Comparison of ENCODE assay signal across 9 mouse cellular contexts in genomic region chr11:108224233-108224973, GRCm38 (mm10).
DNase-seq lines count a peak whose midpoint lies in the region; ATAC-seq and TF ChIP-seq lines count a peak whose summit lies in the region.
"Had no signal": no experiment of that assay in that cellular context is flagged by ENCODE, and none has a peak within 500 bp of the region (broad histone marks: within the 10 kb centered on the region; RNA-seq: fewer than 3 reads in every experiment).

No protein-coding gene starts in this region.

- no peak overlapping the region for H3K9ac ChIP-seq in forebrain, embryonic 14.5 days (ENCODE audit: low read length)
- no peak overlapping the region for H3K9ac ChIP-seq in forebrain, embryonic 12.5 days
- H3K9ac ChIP-seq in CH12.LX (ENCODE audit: insufficient read depth, low read depth): peak overlapping the region; percentile 69
- H3K9ac ChIP-seq: embryonic facial prominence, embryonic 12.5 days had no signal

- peak; percentile 52 for TF ChIP-seq POLR2A in CH12.LX (IDR thresholded peaks at IDR 0.05; ENCODE audit: low read depth, low read length)

- no peak for ATAC-seq in forebrain, embryonic 14.5 days
- ATAC-seq in forebrain, embryonic 12.5 days (ENCODE audit: low FRiP score): no peak

- TF ChIP-seq CTCF in layer of hippocampus, adult 2 months (conservative IDR thresholded peaks at IDR 0.05): no peak
- no peak for TF ChIP-seq CTCF in CH12.LX (conservative IDR thresholded peaks at IDR 0.05 in 1 of 2, IDR thresholded peaks at IDR 0.05 in 1 of 2; ENCODE audit: low read depth in 2 of 2, low read length in 2 of 2)

- TF ChIP-seq EP300 in CH12.LX (IDR thresholded peaks at IDR 0.05; ENCODE audit: low read length): peak; percentile 80

- 30% methylated on average over 11 of the region's 11 CpGs for WGBS in forebrain, embryonic 14.5 days
- WGBS in forebrain, embryonic 12.5 days: 45% methylated on average over 11 of the region's 11 CpGs

- intact Hi-C loops in gastrocnemius, postnatal 36 days (cut with DNase I): loop anchor here (5.0 kb wide), 1 partner anchor 118 kb away; the partner anchor contains the start of genes Apoh and Prkca

- H3K4me2 ChIP-seq in forebrain, embryonic 14.5 days (ENCODE audit: low read length): no peak overlapping the region
- H3K4me2 ChIP-seq in forebrain, embryonic 12.5 days: no peak overlapping the region
- peak overlapping the region; percentile 75 for H3K4me2 ChIP-seq in CH12.LX (ENCODE audit: insufficient read depth, low read depth, poor library complexity, severe bottlenecking)
- H3K4me2 ChIP-seq: embryonic facial prominence, embryonic 12.5 days had no signal

- in situ Hi-C loops in CH12.LX (cut with MboI; ENCODE audit: low pct_ligation_motif_present, low pct_unique_long_range_greater_than_20kb, low sequenced_read_pairs): loop anchor here (25.0 kb wide), 1 partner anchor 362 kb away; no protein-coding TSS in a partner anchor

- TF ChIP-seq RAD21 in CH12.LX (IDR thresholded peaks at IDR 0.05; ENCODE audit: low read depth, low read length): no peak; the same call in none of the 2 replicates

- no peaks in the 10 kb centered on the region for H3K9me3 ChIP-seq in forebrain, embryonic 14.5 days (replicated peaks; ENCODE audit: control insufficient read depth, low read length)
- no peaks in the 10 kb centered on the region for H3K9me3 ChIP-seq in forebrain, embryonic 12.5 days
- H3K9me3 ChIP-seq in CH12.LX (replicated peaks; ENCODE audit: low read length): no peaks in the 10 kb centered on the region
- H3K9me3 ChIP-seq: embryonic facial prominence, embryonic 12.5 days had no signal

- peaks cover 16% of the 10 kb centered on the region; the same call in 1 of the 2 replicates for H3K79me2 ChIP-seq in CH12.LX (replicated peaks; ENCODE audit: control insufficient read depth, extremely low read depth, insufficient read depth, poor library complexity, severe bottlenecking)

- H3K36me3 ChIP-seq in forebrain, embryonic 14.5 days (ENCODE audit: control insufficient read depth, insufficient read depth, low read length): no peaks in the 10 kb centered on the region
- H3K36me3 ChIP-seq in forebrain, embryonic 12.5 days (replicated peaks): no peaks in the 10 kb centered on the region
- peaks cover 0 to 51% of the 10 kb centered on the region in 2 experiments for H3K36me3 ChIP-seq in CH12.LX (replicated peaks in 1 of 2; ENCODE audit: control insufficient read depth in 1 of 2, insufficient read depth in 1 of 2, low read length in 1 of 2)
- H3K36me3 ChIP-seq: embryonic facial prominence, embryonic 12.5 days had no signal

- H3K4me1 ChIP-seq in forebrain, embryonic 14.5 days (ENCODE audit: control insufficient read depth, insufficient read depth, low read length): peaks cover 28% of the 10 kb centered on the region
- peaks cover 33% of the 10 kb centered on the region for H3K4me1 ChIP-seq in forebrain, embryonic 12.5 days
- peaks cover 21 to 98% of the 10 kb centered on the region in 2 experiments for H3K4me1 ChIP-seq in CH12.LX (ENCODE audit: control insufficient read depth in 1 of 2, insufficient read depth in 2 of 2)

- H3K27me3 ChIP-seq in forebrain, embryonic 14.5 days (replicated peaks; ENCODE audit: control insufficient read depth, insufficient read depth, low read length): no peaks in the 10 kb centered on the region
- no peaks in the 10 kb centered on the region for H3K27me3 ChIP-seq in forebrain, embryonic 12.5 days
- H3K27me3 ChIP-seq in CH12.LX (replicated peaks): no peaks in the 10 kb centered on the region

- dilution Hi-C loops in CH12.LX (cut with MboI; ENCODE audit: extremely low pct_ligation_motif_present, extremely low pct_unique_long_range_greater_than_20kb, low sequenced_read_pairs): no loop called here

- no peak overlapping the region for H3K4me3 ChIP-seq in forebrain, embryonic 14.5 days (ENCODE audit: low read depth, low read length)
- H3K4me3 ChIP-seq in forebrain, embryonic 12.5 days (replicated peaks): no peak overlapping the region
- no peak overlapping the region for H3K4me3 ChIP-seq in layer of hippocampus, adult 2 months
- peak overlapping the region; percentile 1 to 12 (median 4) for H3K4me3 ChIP-seq in CH12.LX (replicated peaks in 1 of 3; ENCODE audit: low read depth in 2 of 3, low read length in 2 of 3, poor library complexity in 1 of 3)
- H3K4me3 ChIP-seq: embryonic facial prominence, embryonic 12.5 days had no signal

- peak; percentile 48 for DNase-seq in forebrain, embryonic 14.5 days (ENCODE audit: low spot score)
- no peak for DNase-seq in layer of hippocampus, adult 2 months (ENCODE audit: low spot score in 2 of 2)
- DNase-seq in layer of hippocampus, postnatal 10 days (ENCODE audit: low spot score in 2 of 2): no peak
- DNase-seq in CH12.LX (ENCODE audit: extremely low read depth): peak; percentile 85
- DNase-seq in naive thymus-derived CD4-positive, alpha-beta T cell, adult 2 months (ENCODE audit: low read depth): peak; percentile 39
- DNase-seq in right cerebral cortex, postnatal 10 days (ENCODE audit: low spot score in 2 of 2): no peak
- DNase-seq in gastrocnemius, postnatal 36 days: no peak

- no peak overlapping the region for H3K27ac ChIP-seq in forebrain, embryonic 14.5 days (ENCODE audit: low read depth, low read length)
- H3K27ac ChIP-seq in forebrain, embryonic 12.5 days: no peak overlapping the region
- peak overlapping the region; percentile 87 for H3K27ac ChIP-seq in layer of hippocampus, adult 2 months
- peak overlapping the region; percentile 90 for H3K27ac ChIP-seq in CH12.LX (ENCODE audit: insufficient read depth, low read depth)
- H3K27ac ChIP-seq: embryonic facial prominence, embryonic 12.5 days had no signal

TF ChIP-seq in CH12.LX, 34 proteins besides CTCF, POLR2A, EP300 and RAD21:
- TF ChIP-seq USF1 (IDR thresholded peaks at IDR 0.05; ENCODE audit: low read depth, low read length): no peak
- no peak for TF ChIP-seq JUN (IDR thresholded peaks at IDR 0.05; ENCODE audit: insufficient read depth, low read depth, low read length)
- TF ChIP-seq HCFC1 (IDR thresholded peaks at IDR 0.05; ENCODE audit: low read depth, low read length): peak; percentile 56
- peak; percentile 86 for TF ChIP-seq BHLHE40 (IDR thresholded peaks at IDR 0.05; ENCODE audit: low read depth, low read length)
- TF ChIP-seq TBP (conservative IDR thresholded peaks at IDR 0.05; ENCODE audit: low read depth, low read length): 0 out of 2 replicates have a peak, but pooled peaks have one; percentile 20
- no peak; the same call in 1 of the 2 replicates for TF ChIP-seq CHD1 (IDR thresholded peaks at IDR 0.05; ENCODE audit: low read depth, low read length)
- no peak for TF ChIP-seq ZKSCAN1 (IDR thresholded peaks at IDR 0.05; ENCODE audit: borderline replicate concordance, low read depth, low read length)
- TF ChIP-seq USF2 (conservative IDR thresholded peaks at IDR 0.05; ENCODE audit: low read depth, low read length): no peak
- TF ChIP-seq RCOR1 (conservative IDR thresholded peaks at IDR 0.05; ENCODE audit: low read depth, low read length): no peak
- TF ChIP-seq ZMIZ1 (IDR thresholded peaks at IDR 0.05; ENCODE audit: low read depth, low read length): peak; percentile 18; the same call in 1 of the 2 replicates
- TF ChIP-seq UBTF (IDR thresholded peaks at IDR 0.05; ENCODE audit: low read depth, low read length): no peak
- no peak; the same call in 1 of the 2 replicates for TF ChIP-seq MEF2A (IDR thresholded peaks at IDR 0.05; ENCODE audit: borderline replicate concordance, low read depth, low read length)
- peak; percentile 41; the same call in 1 of the 2 replicates for TF ChIP-seq SIN3A (IDR thresholded peaks at IDR 0.05; ENCODE audit: low read length)
- 0 out of 2 replicates have a peak, but pooled peaks have one; percentile 65 for TF ChIP-seq MAFK (IDR thresholded peaks at IDR 0.05; ENCODE audit: insufficient replicate concordance, low read length)
- peak; percentile 71 for TF ChIP-seq MAZ (IDR thresholded peaks at IDR 0.05; ENCODE audit: low read depth, low read length)
- TF ChIP-seq ELF1 (IDR thresholded peaks at IDR 0.05; ENCODE audit: low read depth, low read length): peak; percentile 49; the same call in 1 of the 2 replicates
- peak; percentile 20; the same call in 1 of the 2 replicates for TF ChIP-seq POLR2AphosphoS2 (IDR thresholded peaks at IDR 0.05; ENCODE audit: low read depth, low read length)
- TF ChIP-seq CHD2 (IDR thresholded peaks at IDR 0.05; ENCODE audit: low read length): peak; percentile 95
- TF ChIP-seq E2F4 (IDR thresholded peaks at IDR 0.05; ENCODE audit: insufficient replicate concordance, low read depth, low read length): no peak
- TF ChIP-seq IRF4 (IDR thresholded peaks at IDR 0.05; ENCODE audit: low read depth, low read length): peak; percentile 94
- TF ChIP-seq MXI1 (IDR thresholded peaks at IDR 0.05; ENCODE audit: low read depth, low read length): no peak
- no peak; the same call in none of the 2 replicates for TF ChIP-seq ZNF384 (IDR thresholded peaks at IDR 0.05; ENCODE audit: low read depth, low read length)
- TF ChIP-seq NELFE (IDR thresholded peaks at IDR 0.05; ENCODE audit: low read depth, low read length): no peak
- TF ChIP-seq GABPA (IDR thresholded peaks at IDR 0.05; ENCODE audit: insufficient replicate concordance, low read depth, low read length): no peak
- TF ChIP-seq NRF1 (IDR thresholded peaks at IDR 0.05; ENCODE audit: low read depth, low read length): no peak
- no peak for TF ChIP-seq MYC (IDR thresholded peaks at IDR 0.05; ENCODE audit: low read depth, low read length)
- TF ChIP-seq KAT2A (IDR thresholded peaks at IDR 0.05; ENCODE audit: insufficient replicate concordance, low read length): 0 out of 2 replicates have a peak, but pooled peaks have one; percentile 33
- TF ChIP-seq ETS1 (conservative IDR thresholded peaks at IDR 0.05; ENCODE audit: low read depth, low read length): peak; percentile 83
- peak; percentile 36 for TF ChIP-seq JUND (conservative IDR thresholded peaks at IDR 0.05; ENCODE audit: low read depth, low read length)
- peak; percentile 74; the same call in 1 of the 2 replicates for TF ChIP-seq MAX (IDR thresholded peaks at IDR 0.05; ENCODE audit: low read length)
- no peak for TF ChIP-seq ZC3H11A (IDR thresholded peaks at IDR 0.05; ENCODE audit: low read depth, low read length)
- peak; percentile 28 for TF ChIP-seq SMC3 (IDR thresholded peaks at IDR 0.05; ENCODE audit: low read depth, low read length)
- TF ChIP-seq TCF12 (IDR thresholded peaks at IDR 0.05; ENCODE audit: low read depth, low read length): peak; percentile 76
- no peak for TF ChIP-seq PAX5 (IDR thresholded peaks at IDR 0.05; ENCODE audit: low read length)

Comparison
In these comparisons a context has a peak if more than half of its experiments do, and no peak if none do; other contexts are left out.
1. DNase-seq: peak in forebrain, embryonic 14.5 days (single experiment), CH12.LX (single experiment) and naive thymus-derived CD4-positive, alpha-beta T cell, adult 2 months (single experiment); none in layer of hippocampus, adult 2 months (0 of 2), layer of hippocampus, postnatal 10 days (0 of 2), right cerebral cortex, postnatal 10 days (0 of 2) and gastrocnemius, postnatal 36 days (0 of 2).
2. H3K27ac ChIP-seq: peak in layer of hippocampus, adult 2 months (single experiment) and CH12.LX (single experiment); none in forebrain, embryonic 14.5 days (single experiment) and forebrain, embryonic 12.5 days (single experiment).
3. H3K4me3 ChIP-seq: peak in CH12.LX (3 of 3); none in forebrain, embryonic 14.5 days (single experiment), forebrain, embryonic 12.5 days (single experiment) and layer of hippocampus, adult 2 months (single experiment).